Mouse (Mus musculus) Muller cell, postnatal 12 days (primary cell): ENCODE data around the gene Glyatl3.
A peak's percentile ranks its signal among the peaks of the same experiment; 100 is the strongest.

Source experiments
- DNase-seq: peaks from one replicate; pipeline ENCODE4 v3.0.0-alpha.2; 2015; ENCODE audit errors: inconsistent ontology term

Gene Glyatl3

DNA sequence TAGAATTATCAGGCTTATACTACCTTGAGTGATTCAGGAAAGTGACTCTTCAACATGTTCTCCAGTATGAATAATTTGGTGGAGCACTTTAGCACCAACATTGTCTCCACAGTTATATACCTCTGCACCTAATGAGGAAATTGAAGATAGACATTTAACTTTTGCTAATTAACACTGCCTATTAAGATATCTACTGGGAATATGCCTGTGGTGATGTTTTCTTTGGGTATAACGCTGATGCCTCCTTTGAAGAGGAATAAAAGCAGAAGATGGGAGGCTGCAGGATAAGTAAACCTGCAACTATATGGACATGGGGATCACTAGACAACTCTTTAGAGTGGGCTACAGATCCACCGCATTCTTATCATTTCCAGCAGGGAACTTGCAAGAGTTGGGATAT is at the start of gene Glyatl3:
Glyatl3 (minus strand) TSS at position 101 of the 400 bp plus-strand sequence.
- no peak for DNase-seq

DNA sequence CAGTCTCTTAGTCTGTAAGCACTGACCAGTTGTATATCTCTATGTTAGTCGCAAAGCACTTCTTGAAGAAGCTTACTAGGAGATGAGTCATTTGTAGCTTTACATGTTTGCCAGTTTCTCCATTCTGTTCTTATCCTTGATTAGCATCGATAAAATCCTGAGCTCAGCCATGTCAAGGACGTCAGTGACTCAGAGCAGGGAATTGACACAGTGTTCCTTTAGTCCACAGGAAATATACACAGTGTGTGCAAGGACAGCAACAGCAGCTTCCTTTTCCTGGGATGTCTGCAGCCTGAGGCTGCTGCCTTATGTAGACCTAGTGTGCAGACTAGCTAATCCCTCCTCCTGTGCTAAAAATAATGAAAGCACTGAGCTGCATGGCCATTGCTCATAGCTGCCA is 34.4 kb upstream of the Glyatl3 start:
- DNase-seq = no peak

GRCm38 (mm10) chr17:40934420-40935231 is 20.5 kb upstream of the Glyatl3 start, which contains the start of the genes Mut and Cenpq:
Gene Mut, plus strand, starts transcription at chr17:40934685.
Gene Cenpq, minus strand, starts transcription at chr17:40935047.
- DNase-seq = peak; percentile 96

DNA sequence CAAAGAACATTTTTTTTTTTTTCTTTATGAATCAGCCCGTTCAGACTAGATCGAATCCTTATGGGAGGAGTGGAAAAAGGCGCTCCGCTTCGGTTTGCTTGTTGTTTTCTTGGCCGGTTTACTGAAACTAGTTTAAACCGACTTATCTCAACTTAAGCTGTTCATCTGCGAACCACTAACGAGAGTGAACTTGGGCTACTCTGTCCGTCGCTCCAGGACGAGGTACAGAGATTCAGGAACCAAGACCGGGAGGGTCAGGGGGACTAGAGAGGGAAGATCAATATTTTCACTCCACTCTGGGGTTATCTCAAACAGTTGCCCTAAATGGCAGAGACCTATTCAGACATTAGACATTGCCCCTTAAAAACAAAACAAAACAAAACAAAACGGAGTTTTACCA is 19.8 kb upstream of the Glyatl3 start:
- DNase-seq = no peak

GRCm38 (mm10) chr17:40915499-40915898 is 1.3 kb upstream of the Glyatl3 start:
- no peak for DNase-seq

GRCm38 (mm10) chr17:40904721-40905154 is 9.4 kb downstream of the Glyatl3 start:
- no peak for DNase-seq

DNA sequence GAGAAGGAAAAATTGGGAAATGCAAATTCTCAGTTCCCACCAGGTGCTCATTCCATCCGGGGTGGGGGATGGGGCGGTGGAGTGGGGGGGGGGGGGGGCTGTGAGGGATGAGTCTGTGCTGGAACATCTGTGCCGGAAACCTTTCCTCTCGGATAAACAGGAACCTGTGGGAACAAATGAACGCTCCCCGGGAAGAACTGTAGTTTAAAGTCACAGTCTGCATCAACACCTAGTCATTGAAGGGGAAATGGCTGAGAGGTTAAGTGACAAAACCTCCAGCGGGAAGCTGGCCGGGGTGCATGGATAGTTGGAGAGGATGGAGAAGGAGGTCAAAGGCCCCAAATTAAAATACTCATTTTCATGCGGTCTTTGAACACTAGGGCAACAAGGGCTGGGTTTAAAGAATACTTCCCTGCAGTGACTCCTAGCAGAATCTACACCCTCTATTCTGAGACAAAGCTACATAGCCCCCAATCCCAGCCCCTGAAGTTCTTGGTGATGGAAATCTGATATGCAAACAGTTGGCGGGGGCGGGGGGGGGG is 10.0 kb downstream of the Glyatl3 start:
- DNase-seq = no peak

DNA sequence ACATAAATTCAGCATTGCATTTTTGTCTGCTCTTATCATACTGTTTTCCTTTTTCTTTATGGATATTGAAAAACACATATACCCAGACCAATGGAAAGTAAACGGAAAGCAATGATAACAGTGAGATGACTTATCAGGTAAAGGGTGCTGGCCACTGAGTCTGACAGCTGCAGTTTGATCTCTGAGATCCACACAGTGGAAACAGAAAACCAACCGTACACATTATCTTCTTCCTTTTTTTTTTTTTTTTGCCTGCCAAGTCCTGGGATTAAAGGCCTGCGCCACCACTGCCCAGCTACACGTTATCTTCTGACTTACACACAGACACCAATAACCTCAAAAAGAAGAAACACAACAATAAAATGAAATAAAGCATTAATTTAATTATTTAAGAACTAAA is 10.8 kb downstream of the Glyatl3 start:
- DNase-seq = no peak

DNA sequence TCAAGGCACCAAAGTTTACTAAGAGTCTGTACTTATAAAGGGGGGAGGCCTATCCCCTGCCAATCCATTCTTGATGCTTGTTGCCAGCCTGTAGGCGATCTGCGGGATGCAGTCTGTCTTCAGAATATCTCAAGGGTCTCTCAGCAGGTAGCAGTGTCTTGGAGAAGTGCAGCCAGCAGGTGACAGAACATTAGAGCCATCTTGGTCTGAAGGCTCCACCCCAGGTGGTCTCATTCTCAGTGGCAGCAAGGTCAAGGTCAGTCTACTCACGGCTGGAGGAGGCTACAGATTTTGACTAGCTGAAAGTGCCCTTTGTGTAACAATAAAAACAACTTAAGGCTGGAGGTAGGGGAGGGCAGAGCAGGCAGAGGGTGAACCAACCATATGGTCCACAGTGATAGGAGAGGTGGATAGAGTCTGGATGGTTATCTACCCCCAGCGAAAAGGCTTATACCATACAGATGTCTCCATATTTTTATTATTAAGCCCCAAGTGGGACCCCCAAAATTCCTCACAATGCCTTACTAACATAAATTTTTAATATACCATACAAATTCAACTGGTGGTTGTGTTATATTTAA is 14.3 kb downstream of the Glyatl3 start:
- DNase-seq = no peak

GRCm38 (mm10) chr17:40896863-40897262 is 17.3 kb downstream of the Glyatl3 start:
- DNase-seq = no peak

GRCm38 (mm10) chr17:40887849-40888536 is 26.2 kb downstream of the Glyatl3 start:
- DNase-seq = no peak

- no peak for DNase-seq
These were observed 29.0 kb downstream of the Glyatl3 start for GRCm38 (mm10) chr17:40885155-40885554.

DNA sequence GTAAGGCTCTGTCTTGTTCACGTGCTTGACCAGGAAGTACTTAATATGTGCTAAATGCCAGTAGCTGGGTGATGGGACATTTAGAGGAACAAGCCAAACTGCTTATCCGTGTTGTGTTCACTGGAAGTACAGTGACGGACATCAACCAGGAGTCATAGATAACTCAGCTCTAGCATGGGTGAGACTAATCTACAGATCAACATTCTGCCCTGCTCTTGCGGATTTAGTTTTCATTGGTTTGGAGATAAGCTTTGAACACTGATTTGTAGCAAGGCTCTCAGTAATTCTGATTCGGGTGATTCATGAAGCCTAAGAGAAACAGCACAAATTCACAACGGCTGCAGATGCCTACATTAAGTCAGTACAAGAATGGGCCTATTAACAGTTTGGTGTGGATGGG is 32.0 kb downstream of the Glyatl3 start:
- DNase-seq = no peak

- DNase-seq = peak; percentile 74
These were observed 34.0 kb downstream of the Glyatl3 start, which contains the start of gene 9130008F23Rik for GRCm38 (mm10) chr17:40879924-40880691. Gene 9130008F23Rik, minus strand, starts transcription at chr17:40880559.

- no peak for DNase-seq
These were observed 34.6 kb downstream of the Glyatl3 start for GRCm38 (mm10) chr17:40879528-40879923.

GRCm38 (mm10) chr17:40877741-40878140 is 36.4 kb downstream of the Glyatl3 start:
- DNase-seq = no peak

DNA sequence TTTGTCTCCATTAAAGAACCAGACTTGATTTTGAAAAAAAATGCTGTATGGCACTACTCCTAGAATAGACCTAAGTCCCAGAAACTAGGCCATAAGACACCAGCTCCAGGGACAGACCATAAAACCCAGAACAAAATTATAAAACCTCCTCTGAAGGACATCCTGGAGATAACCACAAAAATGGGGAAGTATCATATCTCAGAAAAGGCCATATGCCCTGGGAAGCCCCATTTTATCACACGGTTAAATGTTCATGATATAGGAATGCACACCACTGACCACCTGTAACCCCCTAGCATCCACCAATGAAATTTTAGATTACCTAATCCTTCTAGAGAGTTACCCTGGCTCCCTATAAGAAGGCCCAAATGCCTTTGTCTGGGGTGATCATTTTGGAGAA is 38.6 kb downstream of the Glyatl3 start:
- DNase-seq = no peak

GRCm38 (mm10) chr17:40874701-40875100 is 39.4 kb downstream of the Glyatl3 start:
- DNase-seq = no peak

- DNase-seq = no peak
These were observed 40.6 kb downstream of the Glyatl3 start for GRCm38 (mm10) chr17:40873582-40874011.

- DNase-seq = no peak
These were observed 41.5 kb downstream of the Glyatl3 start for GRCm38 (mm10) chr17:40872626-40873025.
